Mouse (Mus musculus) forebrain, embryonic 14.5 days (tissue): ENCODE measurements around the gene Dus1l. TPM values are rescaled to one million over a fixed set of nuclear protein-coding genes. Genes with fewer than 3 reads are reported as not detected.

Experiments used
- ATAC-seq: fragments of 200-750 bp; cut with Nextera tagmentation; 2 replicates; pipeline ENCODE4 v1.8.0; 2017; ENCODE audit warnings: mild to moderate bottlenecking, moderate library complexity
- DNase-seq: peaks from one replicate; pipeline ENCODE4 v3.0.0-alpha.2; 2015; ENCODE audit warnings: low spot score
- H3K27ac ChIP-seq: fragments of 300-500 bp; sonication (generic); 2 replicates; pipeline ENCODE4 v1.5.1; 2014; ENCODE audit warnings: low read depth, mild to moderate bottlenecking, control low read depth, low read length, moderate library complexity
- H3K27me3 ChIP-seq: fragments of 300-500 bp; sonication (generic); replicated peaks from 2 replicates; pipeline ENCODE4 v1.6.1; 2014; ENCODE audit warnings: low read length, control low read depth, mixed read lengths; ENCODE audit not compliant: control insufficient read depth, insufficient read depth
- H3K36me3 ChIP-seq: fragments of 300-500 bp; sonication (generic); 2 replicates; pipeline ENCODE4 v1.6.1; 2014; ENCODE audit warnings: low read length, control low read depth; ENCODE audit not compliant: control insufficient read depth, insufficient read depth
- H3K4me1 ChIP-seq: fragments of 300-500 bp; sonication (generic); 2 replicates; pipeline ENCODE4 v1.6.1; 2014; ENCODE audit warnings: antibody characterized with exemption, low read length, control low read depth; ENCODE audit not compliant: control insufficient read depth, insufficient read depth
- H3K4me2 ChIP-seq: fragments of 300-500 bp; sonication (generic); 2 replicates; pipeline ENCODE4 v1.6.1; 2014; ENCODE audit warnings: mild to moderate bottlenecking, control low read depth, low read length
- H3K4me3 ChIP-seq: fragments of 300-500 bp; sonication (generic); 2 replicates; pipeline ENCODE4 v1.5.1; 2014; ENCODE audit warnings: low read depth, low read length, control low read depth
- H3K9ac ChIP-seq: fragments of 300-500 bp; sonication (generic); 2 replicates; pipeline ENCODE4 v1.6.1; 2014; ENCODE audit warnings: mild to moderate bottlenecking, low read length, control low read depth, moderate library complexity
- H3K9me3 ChIP-seq: fragments of 300-500 bp; sonication (generic); replicated peaks from 2 replicates; pipeline ENCODE4 v1.6.1; 2016; ENCODE audit warnings: low read length, control low read depth, mixed read lengths; ENCODE audit not compliant: control insufficient read depth
- WGBS: fragments of 180-500 bp; shearing (Covaris S2); extraction: QIAGEN DNeasy Blood & Tissue Kit; methylation state at CpG from one replicate; pipeline ENCODE4 v1.1.7; 2014; 5-methylcytosine and 5-hydroxymethylcytosine counted together
- polyA plus RNA-seq: library from polyadenylated mRNA; unstranded; fragments of >200 nt; fragmentation: Nextera tagmentation; extraction: Ambion mirVana; gene quantifications from 2 replicates; pipeline ENCODE4 v1.2.1, GENCODE M21; 2014

Gene Dus1l
- polyA plus RNA-seq, 1 experiment from 2014 or later = 53.5 TPM

GRCm38 (mm10) chr11:120749430-120749829 lies 46.8 kb downstream of the Dus1l start:
- Histone ChIP-seq H3K27ac (no peak overlapping the region), H3K4me1 (no peaks in the 10 kb centered on the region), H3K36me3 (no peaks in the 10 kb centered on the region), H3K4me3 (no peak overlapping the region), H3K9me3 (no peaks in the 10 kb centered on the region), H3K4me2 (no peak overlapping the region), H3K9ac (no peak overlapping the region), H3K27me3 (no peaks in the 10 kb centered on the region)
- DNase-seq = peak; percentile 4
- no peak for ATAC-seq
- 56% methylated on average over 8 of the region's 8 CpGs for WGBS

GRCm38 (mm10) chr11:120747974-120748373 lies 48.2 kb downstream of the Dus1l start:
- Histone ChIP-seq H3K4me1 (no peaks in the 10 kb centered on the region), H3K9ac (no peak overlapping the region), H3K27ac (no peak overlapping the region), H3K27me3 (no peaks in the 10 kb centered on the region), H3K9me3 (no peaks in the 10 kb centered on the region), H3K4me3 (no peak overlapping the region), H3K36me3 (no peaks in the 10 kb centered on the region), H3K4me2 (no peak overlapping the region)
- no peak for DNase-seq
- WGBS = 79% methylated on average over 4 of the region's 4 CpGs
- no peak for ATAC-seq

- Histone ChIP-seq H3K36me3 (no peaks in the 10 kb centered on the region), H3K9me3 (no peaks in the 10 kb centered on the region), H3K27me3 (no peaks in the 10 kb centered on the region), H3K27ac (no peak overlapping the region), H3K4me1 (no peaks in the 10 kb centered on the region), H3K4me2 (no peak overlapping the region), H3K9ac (no peak overlapping the region), H3K4me3 (no peak overlapping the region)
- WGBS = 80% methylated on average over 7 of the region's 7 CpGs
- DNase-seq (no peak), ATAC-seq (no peak)
Measured at GRCm38 (mm10) chr11:120744121-120744701, 52.0 kb downstream of the Dus1l start.

GRCm38 (mm10) chr11:120740981-120741380 lies 55.2 kb downstream of the Dus1l start:
- Histone ChIP-seq H3K36me3 (no peaks in the 10 kb centered on the region), H3K9me3 (no peaks in the 10 kb centered on the region), H3K27me3 (no peaks in the 10 kb centered on the region), H3K4me2 (no peak overlapping the region), H3K27ac (no peak overlapping the region), H3K4me3 (no peak overlapping the region), H3K4me1 (no peaks in the 10 kb centered on the region), H3K9ac (no peak overlapping the region)
- no peak for ATAC-seq
- no peak for DNase-seq
- WGBS = 89% methylated on average over 5 of the region's 5 CpGs

Other genes starting within 250 kb of the Dus1l start
- 291 and 313 TPM in 2 replicates for gene Mcrip1, start 246.7 kb downstream of the Dus1l start, polyA plus RNA-seq
- not detected in 2 replicates for gene Ppp1r27, start 245.3 kb downstream of the Dus1l start, polyA plus RNA-seq
- 325 and 332 TPM in 2 replicates for gene P4hb, start 223.2 kb downstream of the Dus1l start, polyA plus RNA-seq
- 449 and 481 TPM in 2 replicates for gene Arhgdia, start 214.8 kb downstream of the Dus1l start, polyA plus RNA-seq
- gene Alyref, start 198.0 kb downstream of the Dus1l start, polyA plus RNA-seq = 318 and 352 TPM in 2 replicates
- 237 and 281 TPM in 2 replicates for gene Anapc11, start 198.0 kb downstream of the Dus1l start, polyA plus RNA-seq
- 0.46 and 0.98 TPM in 2 replicates for gene Npb, start 187.9 kb downstream of the Dus1l start, polyA plus RNA-seq
- 113 and 134 TPM in 2 replicates for gene Pcyt2, start 178.5 kb downstream of the Dus1l start, polyA plus RNA-seq
- 30.4 and 40.8 TPM in 2 replicates for gene Sirt7, start 171.2 kb downstream of the Dus1l start, polyA plus RNA-seq
- 20.0 and 23.6 TPM in 2 replicates for gene Mafg, start 162.8 kb downstream of the Dus1l start, polyA plus RNA-seq
- gene Pycr1, start 152.6 kb downstream of the Dus1l start, polyA plus RNA-seq = 33.6 and 33.9 TPM in 2 replicates
- gene Myadml2, start 148.2 kb downstream of the Dus1l start, polyA plus RNA-seq = 0.38 and 0.48 TPM in 2 replicates
- 0.36 and 0.61 TPM in 2 replicates for gene Notum, start 135.2 kb downstream of the Dus1l start, polyA plus RNA-seq
- gene Aspscr1, start 123.4 kb downstream of the Dus1l start, polyA plus RNA-seq = 129 TPM in 2 replicates
- gene Cenpx, start 82.7 kb downstream of the Dus1l start, polyA plus RNA-seq = 108 and 140 TPM in 2 replicates
- 39.0 and 59.5 TPM in 2 replicates for gene Lrrc45, start 82.5 kb downstream of the Dus1l start, polyA plus RNA-seq
- 110 and 119 TPM in 2 replicates for gene Rac3, start 74.9 kb downstream of the Dus1l start, polyA plus RNA-seq
- 11.2 and 13.7 TPM in 2 replicates for gene Dcxr, start 69.1 kb downstream of the Dus1l start, polyA plus RNA-seq
- 0.98 and 1.1 TPM in 2 replicates for gene Cbr2, start 64.3 kb downstream of the Dus1l start, polyA plus RNA-seq
- gene Hmga1b, start 33.6 kb downstream of the Dus1l start, polyA plus RNA-seq = 3.8 and 3.9 TPM in 2 replicates
- 39.4 and 64.8 TPM in 2 replicates for gene Rfng, start 12.2 kb downstream of the Dus1l start, polyA plus RNA-seq
- gene Gps1, start 12.1 kb downstream of the Dus1l start, polyA plus RNA-seq = 348 and 350 TPM in 2 replicates
- 84.2 and 102 TPM in 2 replicates for gene Fasn, start 28.1 kb upstream of the Dus1l start, polyA plus RNA-seq
- gene Ccdc57, start 136.5 kb upstream of the Dus1l start, polyA plus RNA-seq = 5.0 and 6.5 TPM in 2 replicates
- gene Slc16a3, start 152.1 kb upstream of the Dus1l start, polyA plus RNA-seq = 3.8 and 5.6 TPM in 2 replicates
- gene Csnk1d, start 194.9 kb upstream of the Dus1l start, polyA plus RNA-seq = 51.5 and 59.6 TPM in 2 replicates
- not detected in 2 replicates for gene Cd7, start 243.0 kb upstream of the Dus1l start, polyA plus RNA-seq